Mouse (Mus musculus): ENCODE measurements around the gene Zfp709. TPM values are rescaled to one million over a fixed set of nuclear protein-coding genes. Genes with fewer than 3 reads are reported as not detected.

Gene Zfp709
- polyA plus RNA-seq, 1 experiment: 0.64 TPM

DNA sequence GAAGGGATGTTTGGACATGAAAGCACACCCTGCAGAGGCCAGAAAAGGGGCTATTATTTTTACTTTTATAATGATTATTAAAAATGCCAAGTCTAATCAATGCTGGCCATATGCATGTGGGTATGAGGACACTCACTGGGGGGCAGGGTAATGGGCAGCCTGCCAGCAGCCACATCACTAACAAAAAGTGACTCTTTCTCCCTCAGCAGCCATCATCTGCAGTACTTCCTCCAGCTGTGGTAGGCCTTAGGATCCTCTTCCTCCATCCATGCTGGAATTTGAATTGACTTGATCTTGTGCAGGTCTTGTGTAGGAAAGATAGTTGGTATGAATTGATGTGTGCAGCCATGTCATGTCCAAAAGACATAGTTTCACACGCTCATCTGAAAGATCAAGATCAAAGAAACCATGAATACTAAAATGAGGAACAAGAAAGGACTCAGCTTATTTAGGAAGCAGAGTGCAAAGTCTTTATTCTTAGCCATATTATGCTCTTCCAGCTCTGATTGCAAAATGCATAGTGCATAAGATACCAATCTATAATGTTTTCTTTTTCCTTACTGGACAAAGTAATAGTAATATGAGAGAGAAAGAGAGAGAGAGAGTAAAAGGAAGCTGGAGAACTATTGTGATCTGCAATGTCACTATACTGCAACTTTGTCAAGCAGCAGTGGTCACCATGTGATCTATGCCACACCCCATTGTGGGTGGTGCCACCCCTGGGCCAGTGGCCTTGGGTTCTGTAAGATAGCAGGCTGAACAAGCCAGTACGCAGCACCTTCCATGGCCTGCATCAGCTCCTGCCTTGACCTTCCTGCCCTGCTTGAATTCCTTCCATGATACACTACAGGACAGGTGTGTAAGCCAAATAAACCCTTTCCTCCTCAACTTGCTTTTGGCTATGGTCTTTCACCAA lies 58.7 kb downstream of the Zfp709 start:
- Histone ChIP-seq H3K36me3 (replicated peaks; ENCODE audit: low read length) (no peaks in the 10 kb centered on the region), H3K9me3 (no peaks in the 10 kb centered on the region), H3K4me1 (peaks cover 27% of the 10 kb centered on the region), H3K4me3 (replicated peaks) (peak overlapping the region; percentile 16), H3K27me3 (replicated peaks) (peaks cover 5% of the 10 kb centered on the region)
- TF ChIP-seq FLI1 (IDR thresholded peaks at IDR 0.05; ENCODE audit: low read length): no peak
- TF ChIP-seq GATA1 (IDR thresholded peaks at IDR 0.05; ENCODE audit: borderline replicate concordance, low read length): no peak

DNA sequence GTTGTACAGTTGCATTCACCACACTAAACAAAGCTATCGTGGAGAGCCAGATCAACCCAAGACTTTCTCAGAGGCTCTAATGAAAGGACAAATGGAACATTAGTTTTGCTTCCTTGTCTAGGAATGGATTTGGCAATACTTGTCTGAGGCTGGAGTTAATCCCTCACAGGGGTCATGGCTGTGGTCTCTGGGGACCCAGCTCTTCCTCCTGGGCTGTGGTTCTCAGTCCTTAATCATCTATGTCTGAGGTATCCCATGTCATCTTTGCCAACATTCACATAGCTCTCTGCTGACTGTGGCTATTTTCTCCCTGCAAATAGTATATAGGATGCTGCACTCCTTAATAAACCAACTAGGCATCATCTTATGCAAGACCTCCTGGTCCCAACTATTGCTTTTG lies 60.0 kb downstream of the Zfp709 start:
- Histone ChIP-seq H3K9me3 (no peaks in the 10 kb centered on the region), H3K36me3 (replicated peaks; ENCODE audit: low read length) (no peaks in the 10 kb centered on the region), H3K27me3 (replicated peaks) (peaks cover 6% of the 10 kb centered on the region), H3K4me1 (peaks cover 27% of the 10 kb centered on the region), H3K4me3 (replicated peaks) (no peak overlapping the region)
- TF ChIP-seq GATA1 (IDR thresholded peaks at IDR 0.05; ENCODE audit: borderline replicate concordance, low read length): no peak
- TF ChIP-seq FLI1 (IDR thresholded peaks at IDR 0.05; ENCODE audit: low read length): no peak

Other genes with a start within 250 kb of the Zfp709 start
- 8.9 and 10.8 TPM in 2 replicates for gene Unc13a, start 210.3 kb upstream of the Zfp709 start, polyA plus RNA-seq (2012; ENCODE audit: insufficient read depth, low replicate concordance)
- gene Jak3, start 205.7 kb upstream of the Zfp709 start, polyA plus RNA-seq (2012; ENCODE audit: insufficient read depth, low replicate concordance): 209 and 434 TPM in 2 replicates
- 241 and 376 TPM in 2 replicates for gene Insl3, start 192.8 kb upstream of the Zfp709 start, polyA plus RNA-seq (2012; ENCODE audit: insufficient read depth, low replicate concordance)
- gene B3gnt3, start 180.2 kb upstream of the Zfp709 start, polyA plus RNA-seq (2012; ENCODE audit: insufficient read depth, low replicate concordance): 0.77 TPM in 1 of 2 replicates, not detected in the other
- 48.6 and 69.2 TPM in 2 replicates for gene Fcho1, start 156.3 kb upstream of the Zfp709 start, polyA plus RNA-seq (2012; ENCODE audit: insufficient read depth, low replicate concordance)
- not detected in 2 replicates for gene Zfp882, start 26.6 kb downstream of the Zfp709 start, polyA plus RNA-seq (2012; ENCODE audit: insufficient read depth, low replicate concordance)
- gene Zfp617, start 26.6 kb downstream of the Zfp709 start, polyA plus RNA-seq (2012; ENCODE audit: insufficient read depth, low replicate concordance): 0.69 TPM in 1 of 2 replicates, not detected in the other
- 0.17 TPM in 1 of 2 replicates, not detected in the other for gene Zfp961, start 69.0 kb downstream of the Zfp709 start, polyA plus RNA-seq (2012; ENCODE audit: insufficient read depth, low replicate concordance)
- gene Cyp4f18, start 127.6 kb downstream of the Zfp709 start, polyA plus RNA-seq (2012; ENCODE audit: insufficient read depth, low replicate concordance): 5.2 and 6.8 TPM in 2 replicates
- not detected in 2 replicates for gene Olfr372, start 159.2 kb downstream of the Zfp709 start, polyA plus RNA-seq (2012; ENCODE audit: insufficient read depth, low replicate concordance)
- gene Olfr373, start 201.2 kb downstream of the Zfp709 start, polyA plus RNA-seq (2012; ENCODE audit: insufficient read depth, low replicate concordance): not detected in 2 replicates
- gene Olfr374, start 225.0 kb downstream of the Zfp709 start, polyA plus RNA-seq (2012; ENCODE audit: insufficient read depth, low replicate concordance): not detected in 2 replicates